Mouse (Mus musculus) cortical plate, adult 2 months (tissue): ENCODE measurements around the gene Fbn1. TPM values are rescaled to one million over a fixed set of nuclear protein-coding genes. Genes with fewer than 3 reads are reported as not detected.
"Not testable (repeated sequence)": the region's sequence is repeated elsewhere in the genome, so short reads cannot be mapped to it uniquely, and the experiment has no call there.

Source experiments
- H3K27ac ChIP-seq: fragments of 200-500 bp; 2 replicates; pipeline ENCODE4 v1.5.1; 2012; ENCODE audit warnings: low read length, control low read depth, inconsistent platforms; ENCODE audit not compliant: insufficient read depth
- H3K4me1 ChIP-seq: fragments of 200-500 bp; 2 replicates; pipeline ENCODE4 v1.6.1; 2011; ENCODE audit warnings: low read length; ENCODE audit not compliant: control insufficient read depth, insufficient read depth
- H3K4me3 ChIP-seq: fragments of 200-500 bp; 2 replicates; pipeline ENCODE4 v1.5.1; 2011; ENCODE audit warnings: mild to moderate bottlenecking, low read length, control low read depth; ENCODE audit not compliant: insufficient read depth
- CTCF ChIP-seq: fragments of 200-500 bp; IDR thresholded peaks from 2 replicates; pipeline ENCODE4 v1.5.1; 2011; ENCODE audit warnings: mild to moderate bottlenecking, control low read depth, low read length; ENCODE audit not compliant: insufficient read depth; ENCODE audit errors: extremely low read depth
- POLR2A ChIP-seq: fragments of 200-500 bp; IDR thresholded peaks from 2 replicates; pipeline ENCODE4 v1.6.1; 2011; ENCODE audit warnings: mild to moderate bottlenecking, low read length, control low read depth; ENCODE audit not compliant: insufficient read depth; ENCODE audit errors: extremely low read depth
- polyA plus RNA-seq: library from polyadenylated mRNA; depleted of rRNA; stranded (reverse); fragments of >200 nt; gene quantifications from 2 replicates; pipeline ENCODE4 v1.2.3, GENCODE M21; 2012

Gene Fbn1
- polyA plus RNA-seq, 1 experiment = 1.5 TPM

- Histone ChIP-seq H3K4me1 (no peaks in the 10 kb centered on the region), H3K27ac (no peak overlapping the region), H3K4me3 (no peak overlapping the region)
- no peak for TF ChIP-seq CTCF
- no peak for TF ChIP-seq POLR2A
Measured at GRCm38 (mm10) chr2:125292616-125293015, 215.2 kb downstream of the Fbn1 start.

DNA sequence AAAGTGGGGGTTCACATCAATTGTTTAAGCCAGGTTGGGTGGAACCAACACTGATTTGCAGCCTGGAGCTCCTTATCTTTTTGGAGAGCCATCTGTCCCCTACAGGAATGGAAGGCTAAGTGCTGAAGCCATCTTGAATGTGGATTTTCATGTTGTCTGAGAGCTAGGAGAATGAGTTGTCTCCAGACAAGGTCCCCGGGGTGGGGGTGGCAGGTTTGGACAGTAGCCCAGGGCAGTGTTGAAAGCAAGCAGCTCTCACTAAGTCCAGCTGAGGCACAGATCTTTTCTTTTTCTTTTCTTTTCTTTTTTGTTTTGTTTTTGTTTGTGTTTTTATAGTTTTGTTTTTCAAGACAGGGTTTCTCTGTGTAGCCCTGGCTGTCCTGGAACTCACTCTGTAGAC, 216.7 kb downstream of the Fbn1 start:
- Histone ChIP-seq H3K27ac (no peak overlapping the region), H3K4me1 (no peaks in the 10 kb centered on the region)
- TF ChIP-seq CTCF (no peak), POLR2A (no peak)

GRCm38 (mm10) chr2:125290197-125290965, 217.4 kb downstream of the Fbn1 start:
- Histone ChIP-seq H3K4me1 (no peaks in the 10 kb centered on the region), H3K4me3 (no peak overlapping the region), H3K27ac (no peak overlapping the region)
- TF ChIP-seq POLR2A (no peak), CTCF (no peak)

More for the DNA sequence above, 216.7 kb downstream of the Fbn1 start:
- no peak overlapping the region for H3K4me3 ChIP-seq

DNA sequence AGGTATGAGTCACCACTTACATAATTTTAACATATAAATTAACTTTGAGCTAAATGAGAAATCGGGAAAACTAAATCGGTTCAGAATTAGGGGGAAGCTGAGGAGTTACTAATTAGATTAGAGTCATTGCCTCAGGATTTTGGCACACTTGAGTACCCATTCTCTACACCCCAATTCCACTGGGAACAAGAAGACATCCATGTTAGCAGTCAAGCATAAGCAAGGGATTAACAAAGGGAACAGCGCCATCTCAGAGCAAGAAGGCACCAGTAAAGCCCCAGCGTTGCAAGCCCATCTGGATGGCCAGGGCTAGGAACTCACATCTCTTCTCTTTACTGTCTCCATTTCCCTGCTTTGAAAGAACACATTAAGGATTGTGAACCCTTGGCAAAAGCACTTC, 222.0 kb downstream of the Fbn1 start:
- Histone ChIP-seq H3K27ac (no peak overlapping the region), H3K4me3 (no peak overlapping the region), H3K4me1 (no peaks in the 10 kb centered on the region)
- TF ChIP-seq CTCF (no peak), POLR2A (no peak)

- no peaks in the 10 kb centered on the region for H3K4me1 ChIP-seq
- TF ChIP-seq POLR2A = no peak
- no peak for TF ChIP-seq CTCF
- no peak overlapping the region for H3K27ac ChIP-seq
- no peak overlapping the region for H3K4me3 ChIP-seq
Measured at GRCm38 (mm10) chr2:125282334-125283206, 225.2 kb downstream of the Fbn1 start.

- H3K4me1 ChIP-seq, H3K27ac ChIP-seq, H3K4me3 ChIP-seq: not testable (repeated sequence)
Measured at GRCm38 (mm10) chr2:125279995-125280394, 227.8 kb downstream of the Fbn1 start.

GRCm38 (mm10) chr2:125278474-125278873, 229.3 kb downstream of the Fbn1 start:
- no peaks in the 10 kb centered on the region for H3K4me1 ChIP-seq

DNA sequence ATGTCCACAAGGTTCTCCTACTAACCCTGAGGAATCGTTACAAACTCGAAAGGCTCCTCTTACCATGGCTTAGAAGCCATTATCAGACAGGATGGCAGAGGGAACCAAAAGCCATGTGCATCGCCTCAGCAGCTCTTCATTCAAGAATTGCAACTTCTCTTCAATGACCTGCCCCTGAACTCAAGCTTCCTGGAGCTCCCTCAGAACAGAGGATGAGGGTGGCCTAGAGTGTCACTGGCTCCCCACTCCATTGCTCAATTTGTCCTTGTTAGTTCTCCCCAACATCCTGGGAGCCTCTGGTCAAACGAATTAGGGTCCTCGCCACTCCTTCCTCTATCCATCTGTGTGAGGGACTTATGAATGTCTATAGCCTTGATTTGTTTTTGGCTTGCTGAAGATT, 231.1 kb downstream of the Fbn1 start:
- no peak overlapping the region for H3K4me3 ChIP-seq
- no peak overlapping the region for H3K27ac ChIP-seq
- H3K4me1 ChIP-seq = no peaks in the 10 kb centered on the region
- TF ChIP-seq POLR2A (no peak), CTCF (no peak)

More at GRCm38 (mm10) chr2:125278474-125278873, 229.3 kb downstream of the Fbn1 start:
- Histone ChIP-seq H3K4me3 (no peak overlapping the region), H3K27ac (no peak overlapping the region)
- TF ChIP-seq POLR2A (no peak), CTCF (no peak)

DNA sequence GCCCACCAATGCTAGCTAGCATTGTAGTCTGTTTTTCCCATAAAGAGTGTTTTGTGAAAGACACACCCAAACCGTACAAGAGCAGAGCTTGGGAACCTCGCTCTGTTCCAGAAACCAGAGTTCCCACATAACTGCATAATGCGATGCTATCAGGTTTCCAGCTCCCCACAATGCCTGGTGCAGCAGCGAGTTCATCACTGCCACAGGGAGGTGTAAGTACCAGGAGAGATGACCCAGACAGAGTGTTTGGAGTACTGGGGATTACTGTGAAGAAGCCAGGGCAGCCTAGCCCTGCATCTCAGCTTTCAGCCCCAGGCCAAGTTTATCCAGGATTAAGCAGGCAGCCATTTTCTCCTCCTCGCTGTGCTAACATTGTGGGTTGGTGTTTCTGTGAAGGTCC, 232.2 kb downstream of the Fbn1 start:
- TF ChIP-seq CTCF (no peak), POLR2A (no peak)
- Histone ChIP-seq H3K4me3 (no peak overlapping the region), H3K4me1 (no peaks in the 10 kb centered on the region), H3K27ac (no peak overlapping the region)

DNA sequence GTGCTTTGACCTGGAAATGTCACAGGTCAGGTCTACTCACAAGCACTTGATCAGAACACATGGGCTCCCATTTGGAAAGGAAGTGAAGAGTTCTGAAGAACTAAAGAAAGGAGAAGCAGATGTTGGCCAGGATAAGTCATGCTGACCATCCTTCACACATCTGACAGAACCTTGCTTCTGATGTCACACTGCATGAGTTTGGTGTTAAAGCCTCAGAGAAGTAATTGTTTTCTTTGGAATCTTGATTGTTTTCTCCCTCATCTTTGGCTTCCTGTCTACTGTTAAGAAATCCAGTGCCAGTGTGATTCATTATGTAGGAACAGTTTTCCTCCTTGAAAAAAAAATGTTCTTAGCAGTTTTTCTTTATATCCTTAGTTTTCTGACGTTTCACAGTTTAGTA, 238.9 kb downstream of the Fbn1 start:
- H3K4me3 ChIP-seq = no peak overlapping the region
- H3K4me1 ChIP-seq = no peaks in the 10 kb centered on the region
- H3K27ac ChIP-seq = no peak overlapping the region
- TF ChIP-seq POLR2A (no peak), CTCF (no peak)
